Mouse (Mus musculus): Measurements from ENCODE around the gene Slc33a1.

GRCm38 (mm10) chr3:63963421-63964099 is 1.0 kb downstream of the Slc33a1 start:
- no peak for TF ChIP-seq FOSL1 (IDR thresholded peaks at IDR 0.05; ENCODE audit: insufficient read depth, low read length, poor library complexity, severe bottlenecking)
- no peak for TF ChIP-seq CTCF (IDR thresholded peaks at IDR 0.05; ENCODE audit: control insufficient read depth, insufficient read depth, insufficient read length)

Measured in C2C12 (cell line).